Mouse (Mus musculus) layer of hippocampus, postnatal 36 days (tissue): ENCODE measurements around the gene Olfr1240. TPM values are rescaled to one million over a fixed set of nuclear protein-coding genes. Genes with fewer than 3 reads are reported as not detected.

Source experiments
- DNase-seq, 2 experiments: peaks; one replicate each; pipeline ENCODE4 v3.0.0; 2022
- total RNA-seq, 2 experiments: library from RNA; stranded (reverse); gene quantifications; 2 replicates each; pipeline ENCODE4 v1.2.3; 2021

The Olfr1240 gene
- not detected for total RNA-seq

GRCm38 (mm10) chr2:89442900-89443299, at the start of gene Olfr1240:
Gene Olfr1240, minus strand, starts transcription at chr2:89443000.
- no peak for DNase-seq

DNA sequence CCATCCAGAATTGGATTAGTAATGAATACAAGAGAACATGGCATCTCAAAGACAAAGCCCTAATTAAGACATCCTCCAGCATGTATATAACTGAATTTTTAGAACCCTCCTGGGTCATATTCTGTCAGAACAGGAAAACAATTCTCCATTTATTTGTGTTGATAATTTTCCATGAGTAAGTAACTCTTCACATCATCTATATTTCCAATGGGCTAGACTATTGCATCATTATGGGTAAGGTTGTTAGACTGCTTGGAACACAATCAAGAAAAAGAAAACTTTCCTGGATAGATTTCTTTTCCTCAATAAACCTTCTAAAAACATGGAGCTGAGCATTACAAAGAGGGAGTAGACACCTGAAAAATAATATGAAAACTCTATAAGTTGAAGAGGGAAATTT, 44.2 kb upstream of the Olfr1240 start, which contains the start of gene Olfr1241:
Gene Olfr1241, minus strand, starts transcription at position 101 of the 400 bp plus-strand sequence.
- DNase-seq, result no peak

GRCm38 (mm10) chr2:89420307-89420706, 22.5 kb downstream of the Olfr1240 start, which contains the start of gene Olfr1239:
Gene Olfr1239, minus strand, starts transcription at chr2:89420407.
- DNase-seq, result no peak

- DNase-seq, result no peak
Observed at GRCm38 (mm10) chr2:89414557-89414956, 28.2 kb downstream of the Olfr1240 start.

GRCm38 (mm10) chr2:89409576-89409975, 33.2 kb downstream of the Olfr1240 start, which contains the start of gene Olfr1238:
Gene Olfr1238, minus strand, starts transcription at chr2:89409676.
- no peak for DNase-seq

- no peak for DNase-seq
Observed at GRCm38 (mm10) chr2:89400882-89401281, 41.9 kb downstream of the Olfr1240 start.

Other genes starting within 250 kb of the Olfr1240 start
- gene Olfr1226, start 243.0 kb downstream of the Olfr1240 start, total RNA-seq, result not detected
- gene Olfr1228, start 188.9 kb downstream of the Olfr1240 start, total RNA-seq, result not detected
- gene Olfr1229, start 155.0 kb downstream of the Olfr1240 start, total RNA-seq, result not detected
- not detected for gene Olfr1230, start 145.7 kb downstream of the Olfr1240 start, total RNA-seq
- gene Olfr1231, start 135.9 kb downstream of the Olfr1240 start, total RNA-seq, result not detected
- not detected for gene Olfr1232, start 113.3 kb downstream of the Olfr1240 start, total RNA-seq
- gene Olfr1233, start 100.6 kb downstream of the Olfr1240 start, total RNA-seq, result not detected
- gene Olfr1234, start 78.1 kb downstream of the Olfr1240 start, total RNA-seq, result not detected
- gene Olfr1238, start 33.3 kb downstream of the Olfr1240 start, total RNA-seq, result not detected
- gene Olfr1239, start 22.6 kb downstream of the Olfr1240 start, total RNA-seq, result not detected
- gene Olfr1241, start 44.1 kb upstream of the Olfr1240 start, total RNA-seq, result not detected
- gene Olfr1242, start 55.3 kb upstream of the Olfr1240 start, total RNA-seq, result not detected
- not detected for gene Olfr1243, start 88.5 kb upstream of the Olfr1240 start, total RNA-seq
- not detected for gene Olfr1245, start 135.4 kb upstream of the Olfr1240 start, total RNA-seq
- gene Olfr1246, start 150.2 kb upstream of the Olfr1240 start, total RNA-seq, result not detected
- gene Olfr1247, start 171.1 kb upstream of the Olfr1240 start, total RNA-seq, result under 1 TPM; 0.08 to 0.10 TPM
- not detected for gene Olfr1248, start 175.2 kb upstream of the Olfr1240 start, total RNA-seq
- gene Olfr1249, start 192.0 kb upstream of the Olfr1240 start, total RNA-seq, result not detected
- under 1 TPM in 1 of 2 experiments, not detected in 1; 0.10 TPM for gene Olfr1250, start 218.5 kb upstream of the Olfr1240 start, total RNA-seq
- gene Olfr1251, start 228.9 kb upstream of the Olfr1240 start, total RNA-seq, result not detected